ENCODE assay signal across 8 mouse cellular contexts in genomic region chr10:52418931-52419330, GRCm38 (mm10). TPM values are rescaled to one million over a fixed set of nuclear protein-coding genes. Genes with fewer than 3 reads are reported as not detected.
DNase-seq lines count a peak whose midpoint lies in the region; ATAC-seq and TF ChIP-seq lines count a peak whose summit lies in the region.

No protein-coding gene starts in this region.

- no peak for ATAC-seq in cerebellum, adult (ENCODE audit: insufficient number of reproducible peaks, low FRiP score, low TSS enrichment)
- ATAC-seq in neural tube, embryonic 11.5 days (ENCODE audit: insufficient read depth, low FRiP score, low TSS enrichment) = no peak
- no peak for ATAC-seq in limb, embryonic 15.5 days (ENCODE audit: insufficient number of reproducible peaks, low FRiP score, low TSS enrichment, low read depth)
- no peak for ATAC-seq in stomach, embryonic 16.5 days (ENCODE audit: insufficient read depth, low FRiP score)

- no peaks in the 10 kb centered on the region for H3K36me3 ChIP-seq in neural tube, embryonic 11.5 days (ENCODE audit: control insufficient read depth, insufficient read depth, low read length)
- no peaks in the 10 kb centered on the region for H3K36me3 ChIP-seq in limb, embryonic 15.5 days
- no peaks in the 10 kb centered on the region for H3K36me3 ChIP-seq in stomach, embryonic 16.5 days (ENCODE audit: control insufficient read depth, insufficient read depth, low read length)

- peak overlapping the region; percentile 28 for H3K4me3 ChIP-seq in cerebellum, adult 2 months (replicated peaks; ENCODE audit: insufficient read depth, low read depth, low read length)
- peak overlapping the region; percentile 74 for H3K4me3 ChIP-seq in neural tube, embryonic 11.5 days (ENCODE audit: low read depth, low read length)
- H3K4me3 ChIP-seq in limb, embryonic 15.5 days = peak overlapping the region; percentile 97
- peak overlapping the region; percentile 87 for H3K4me3 ChIP-seq in stomach, embryonic 16.5 days (replicated peaks; ENCODE audit: low read length)

- WGBS in cerebellum, adult 2 months = 66% methylated on average over 5 of the region's 5 CpGs
- WGBS in neural tube, embryonic 11.5 days = 53% methylated on average over 5 of the region's 5 CpGs
- 54% methylated on average over 5 of the region's 5 CpGs for WGBS in limb, embryonic 15.5 days
- WGBS in stomach, embryonic 16.5 days = 43% methylated on average over 5 of the region's 5 CpGs

- no peak for TF ChIP-seq CTCF in cerebellum, adult 2 months (IDR thresholded peaks at IDR 0.05; ENCODE audit: borderline replicate concordance, insufficient read depth, low read depth, low read length)

- no peak for TF ChIP-seq POLR2A in cerebellum, adult 2 months (IDR thresholded peaks at IDR 0.05; ENCODE audit: borderline replicate concordance, insufficient read depth, low read length)

- DNase-seq in cerebellum, adult 2 months = no peak
- no peak for DNase-seq in neural tube, embryonic 11.5 days (ENCODE audit: low spot score)
- no peak for DNase-seq in neural tube, embryonic 10.5 days (ENCODE audit: extremely low spot score, low spot score)
- DNase-seq in cerebellum, postnatal 25 days = no peak
- DNase-seq in kidney, adult 9 months = no peak

- H3K4me1 ChIP-seq in cerebellum, adult 2 months (ENCODE audit: control insufficient read depth, insufficient read depth, low read length) = peaks cover 2% of the 10 kb centered on the region; the same call in 1 of the 2 replicates
- H3K4me1 ChIP-seq in neural tube, embryonic 11.5 days (ENCODE audit: control insufficient read depth, insufficient read depth, low read length) = peaks cover 10% of the 10 kb centered on the region; the same call in 1 of the 2 replicates
- H3K4me1 ChIP-seq in limb, embryonic 15.5 days = peaks cover 18% of the 10 kb centered on the region
- peaks cover 20% of the 10 kb centered on the region for H3K4me1 ChIP-seq in stomach, embryonic 16.5 days (ENCODE audit: control insufficient read depth, insufficient read depth, low read length)

- no peak overlapping the region for H3K27ac ChIP-seq in cerebellum, adult 2 months (ENCODE audit: insufficient read depth, low read length)
- H3K27ac ChIP-seq in neural tube, embryonic 11.5 days (ENCODE audit: low read depth, low read length) = no peak overlapping the region
- H3K27ac ChIP-seq in limb, embryonic 15.5 days = no peak overlapping the region
- H3K27ac ChIP-seq in stomach, embryonic 16.5 days (ENCODE audit: low read length) = peak overlapping the region; percentile 90; the same call in 1 of the 2 replicates

- no peaks in the 10 kb centered on the region for H3K9me3 ChIP-seq in neural tube, embryonic 11.5 days (ENCODE audit: control insufficient read depth, low read length)
- no peaks in the 10 kb centered on the region for H3K9me3 ChIP-seq in limb, embryonic 15.5 days
- no peaks in the 10 kb centered on the region for H3K9me3 ChIP-seq in stomach, embryonic 16.5 days (replicated peaks; ENCODE audit: control insufficient read depth, low read length)

- peak overlapping the region; percentile 43 for H3K4me2 ChIP-seq in neural tube, embryonic 11.5 days (ENCODE audit: low read depth)
- peak overlapping the region; percentile 59 for H3K4me2 ChIP-seq in limb, embryonic 15.5 days
- peak overlapping the region; percentile 80 for H3K4me2 ChIP-seq in stomach, embryonic 16.5 days (ENCODE audit: low read depth, low read length)

- peak overlapping the region; percentile 95 for H3K9ac ChIP-seq in neural tube, embryonic 11.5 days (ENCODE audit: low read length)
- peak overlapping the region; percentile 88; the same call in 1 of the 2 replicates for H3K9ac ChIP-seq in limb, embryonic 15.5 days
- H3K9ac ChIP-seq in stomach, embryonic 16.5 days (ENCODE audit: low read length) = peak overlapping the region; percentile 88

- no peaks in the 10 kb centered on the region for H3K27me3 ChIP-seq in cerebellum, adult 2 months (ENCODE audit: control insufficient read depth, insufficient read depth, low read length)
- H3K27me3 ChIP-seq in neural tube, embryonic 11.5 days (ENCODE audit: control insufficient read depth, insufficient read depth, low read length) = no peaks in the 10 kb centered on the region
- no peaks in the 10 kb centered on the region for H3K27me3 ChIP-seq in limb, embryonic 15.5 days
- no peaks in the 10 kb centered on the region for H3K27me3 ChIP-seq in stomach, embryonic 16.5 days (ENCODE audit: control insufficient read depth, insufficient read depth, low read length)

RNA-seq across cellular contexts. Expression of gene Nus1, which starts 1.6 kb away (rescaled TPM):
- 25.3 and 28.5 TPM in 2 replicates for polyA plus RNA-seq in cerebellum, adult 2 months (2012; rRNA removed)
- polyA plus RNA-seq in neural tube, embryonic 11.5 days (2014; fragmentation: Nextera tagmentation; extraction: Ambion mirVana) = 14.4 and 15.7 TPM in 2 replicates
- 12.3 and 15.8 TPM in 2 replicates for polyA plus RNA-seq in limb, embryonic 15.5 days (2015; fragmentation: Nextera tagmentation; extraction: Ambion mirVana)
- polyA plus RNA-seq in stomach, embryonic 16.5 days (2015; fragmentation: Nextera tagmentation; extraction: Ambion mirVana) = 10.3 and 12.7 TPM in 2 replicates

RNA-seq across cellular contexts. Expression of gene Nepn, which starts 30.2 kb away (rescaled TPM):
- polyA plus RNA-seq in cerebellum, adult 2 months (2012; rRNA removed) = 0.05 TPM in 2 replicates
- not detected in 2 replicates for polyA plus RNA-seq in neural tube, embryonic 11.5 days (2014; fragmentation: Nextera tagmentation; extraction: Ambion mirVana)
- not detected in 2 replicates for polyA plus RNA-seq in limb, embryonic 15.5 days (2015; fragmentation: Nextera tagmentation; extraction: Ambion mirVana)
- 3.9 and 6.0 TPM in 2 replicates for polyA plus RNA-seq in stomach, embryonic 16.5 days (2015; fragmentation: Nextera tagmentation; extraction: Ambion mirVana)

RNA-seq across cellular contexts. Expression of gene Gopc, which starts 37.0 kb away (rescaled TPM):
- 30.9 and 31.4 TPM in 2 replicates for polyA plus RNA-seq in cerebellum, adult 2 months (2012; rRNA removed)
- polyA plus RNA-seq in neural tube, embryonic 11.5 days (2014; fragmentation: Nextera tagmentation; extraction: Ambion mirVana) = 21.6 and 21.7 TPM in 2 replicates
- 18.6 and 23.5 TPM in 2 replicates for polyA plus RNA-seq in limb, embryonic 15.5 days (2015; fragmentation: Nextera tagmentation; extraction: Ambion mirVana)
- 17.2 and 17.8 TPM in 2 replicates for polyA plus RNA-seq in stomach, embryonic 16.5 days (2015; fragmentation: Nextera tagmentation; extraction: Ambion mirVana)

Comparison
In these comparisons a context has a peak if more than half of its experiments do, and no peak if none do; other contexts are left out.
1. H3K4me3 ChIP-seq: peak in every context shown above with its lines; median percentile 97 in limb, embryonic 15.5 days; 87 in stomach, embryonic 16.5 days; 74 in neural tube, embryonic 11.5 days; 28 in cerebellum, adult 2 months.